9 mouse cellular contexts compared by ENCODE assay signal in genomic region chr4:133424100-133424499, GRCm38 (mm10). TPM values are rescaled to one million over a fixed set of nuclear protein-coding genes. Genes with fewer than 3 reads are reported as not detected.
A peak's percentile ranks its signal among the peaks of the same experiment; 100 is the strongest.
DNase-seq lines count a peak whose midpoint lies in the region; ATAC-seq lines count a peak whose summit lies in the region.
"Had no signal": no experiment of that assay in that cellular context is flagged by ENCODE, and none has a peak within 500 bp of the region (broad histone marks: within the 10 kb centered on the region; RNA-seq: fewer than 3 reads in every experiment).

No protein-coding gene starts in this region.

- H3K27me3 ChIP-seq in intestine, embryonic 15.5 days (replicated peaks) = no peaks in the 10 kb centered on the region
- H3K27me3 ChIP-seq in midbrain, embryonic 13.5 days = no peaks in the 10 kb centered on the region
- H3K27me3 ChIP-seq in stomach, embryonic 14.5 days (ENCODE audit: control insufficient read depth, insufficient read depth, low read length) = no peaks in the 10 kb centered on the region

- H3K9me3 ChIP-seq in intestine, embryonic 15.5 days = no peaks in the 10 kb centered on the region
- H3K9me3 ChIP-seq in midbrain, embryonic 13.5 days = no peaks in the 10 kb centered on the region
- H3K9me3 ChIP-seq in stomach, embryonic 14.5 days (ENCODE audit: control insufficient read depth, low read depth, low read length) = no peaks in the 10 kb centered on the region

- 38% methylated on average over 4 of the region's 4 CpGs for WGBS in intestine, embryonic 15.5 days
- 37% methylated on average over 4 of the region's 4 CpGs for WGBS in midbrain, embryonic 13.5 days
- 45% methylated on average over 4 of the region's 4 CpGs for WGBS in stomach, embryonic 14.5 days

- peak; percentile 60 for ATAC-seq in intestine, embryonic 15.5 days
- ATAC-seq in midbrain, embryonic 13.5 days = peak; percentile 80
- peak; percentile 50; the same call in 1 of the 2 replicates for ATAC-seq in stomach, embryonic 14.5 days (ENCODE audit: insufficient number of reproducible peaks, insufficient read depth, low FRiP score, low read depth)

- H3K4me3 ChIP-seq in intestine, embryonic 15.5 days (replicated peaks) = no peak overlapping the region
- no peak overlapping the region for H3K4me3 ChIP-seq in midbrain, embryonic 13.5 days (replicated peaks)
- no peak overlapping the region for H3K4me3 ChIP-seq in stomach, embryonic 14.5 days (ENCODE audit: low read depth, low read length)
- H3K4me3 ChIP-seq: myocyte had no signal

- H3K4me2 ChIP-seq in intestine, embryonic 15.5 days (replicated peaks) = no peak overlapping the region
- no peak overlapping the region for H3K4me2 ChIP-seq in midbrain, embryonic 13.5 days (replicated peaks)
- no peak overlapping the region for H3K4me2 ChIP-seq in stomach, embryonic 14.5 days (replicated peaks; ENCODE audit: low read depth, low read length)

- no peak overlapping the region for H3K9ac ChIP-seq in intestine, embryonic 15.5 days
- H3K9ac ChIP-seq in midbrain, embryonic 13.5 days (replicated peaks) = no peak overlapping the region
- H3K9ac ChIP-seq in stomach, embryonic 14.5 days (replicated peaks; ENCODE audit: low read depth, low read length) = no peak overlapping the region

- H3K4me1 ChIP-seq in intestine, embryonic 15.5 days (replicated peaks) = peaks cover 7% of the 10 kb centered on the region
- H3K4me1 ChIP-seq in midbrain, embryonic 13.5 days (replicated peaks) = no peaks in the 10 kb centered on the region
- H3K4me1 ChIP-seq in stomach, embryonic 14.5 days (ENCODE audit: control insufficient read depth, insufficient read depth, low read length) = no peaks in the 10 kb centered on the region

- intact Hi-C loops in left cerebral cortex, postnatal 25 days (cut with DNase I) = loop anchor here (1.0 to 5.0 kb wide), 2 partner anchors 27 to 88 kb away; no protein-coding TSS in a partner anchor

- peak; percentile 68 for DNase-seq in urinary bladder, postnatal 14 days (ENCODE audit: low spot score)
- no peak for DNase-seq in urinary bladder, adult 2 months (ENCODE audit: low spot score)
- DNase-seq in cerebellum, postnatal 25 days = peak; percentile 69 to 80
- peak; percentile 73 for DNase-seq in gastrocnemius, adult 18-20 months (ENCODE audit: low spot score)
- DNase-seq in left cerebral cortex, postnatal 25 days (ENCODE audit: low spot score in 2 of 2) = peak; percentile 61 to 73

- H3K27ac ChIP-seq in intestine, embryonic 15.5 days = no peak overlapping the region
- no peak overlapping the region for H3K27ac ChIP-seq in midbrain, embryonic 13.5 days
- H3K27ac ChIP-seq in stomach, embryonic 14.5 days (ENCODE audit: low read length) = no peak overlapping the region

- H3K36me3 ChIP-seq in intestine, embryonic 15.5 days = peaks cover 17% of the 10 kb centered on the region
- peaks cover 28% of the 10 kb centered on the region for H3K36me3 ChIP-seq in midbrain, embryonic 13.5 days
- peaks cover 17% of the 10 kb centered on the region for H3K36me3 ChIP-seq in stomach, embryonic 14.5 days (ENCODE audit: control insufficient read depth, insufficient read depth, low read length)

RNA-seq across cellular contexts. Expression of gene Slc9a1, which starts 54.6 kb away (rescaled TPM):
- 30.7 and 43.4 TPM in 2 replicates for polyA plus RNA-seq in urinary bladder, adult 2 months (2012; rRNA removed)
- 10 to 100 TPM; 10.0 to 11.4 TPM for total RNA-seq in gastrocnemius, adult 18-20 months (2021)
- polyA plus RNA-seq in intestine, embryonic 15.5 days (2015; fragmentation: Nextera tagmentation; extraction: Ambion mirVana) = 8.5 and 9.3 TPM in 2 replicates
- total RNA-seq in left cerebral cortex, postnatal 25 days (2021) = 10 to 100 TPM; 46.0 to 51.9 TPM
- polyA plus RNA-seq in midbrain, embryonic 13.5 days (2015; fragmentation: Nextera tagmentation; extraction: Ambion mirVana) = 6.8 and 7.9 TPM in 2 replicates
- polyA plus RNA-seq in stomach, embryonic 14.5 days (2014; fragmentation: Nextera tagmentation; extraction: Ambion mirVana) = 9.8 and 10.6 TPM in 2 replicates

RNA-seq across cellular contexts. Expression of gene Tent5b, which starts 55.8 kb away (rescaled TPM):
- 26.0 and 32.2 TPM in 2 replicates for polyA plus RNA-seq in urinary bladder, adult 2 months (2012; rRNA removed)
- 1 to 10 TPM; 1.1 to 2.2 TPM for total RNA-seq in gastrocnemius, adult 18-20 months (2021)
- polyA plus RNA-seq in intestine, embryonic 15.5 days (2015; fragmentation: Nextera tagmentation; extraction: Ambion mirVana) = 0.82 and 0.94 TPM in 2 replicates
- under 1 TPM in 1 of 2 experiments, not detected in 1; 0.21 TPM for total RNA-seq in left cerebral cortex, postnatal 25 days (2021)
- polyA plus RNA-seq in midbrain, embryonic 13.5 days (2015; fragmentation: Nextera tagmentation; extraction: Ambion mirVana) = 0.17 and 0.31 TPM in 2 replicates
- 0.39 and 0.45 TPM in 2 replicates for polyA plus RNA-seq in stomach, embryonic 14.5 days (2014; fragmentation: Nextera tagmentation; extraction: Ambion mirVana)

Comparison
In these comparisons a context has a peak if more than half of its experiments do, and no peak if none do; other contexts are left out.
1. RNA of gene Tent5b, which starts 55.8 kb away (polyA plus RNA-seq): 26.0 to 32.2 TPM in urinary bladder, adult 2 months; 0.82 to 0.94 TPM in intestine, embryonic 15.5 days, 0.39 to 0.45 TPM in stomach, embryonic 14.5 days and 0.17 to 0.31 TPM in midbrain, embryonic 13.5 days; every median in the first group is over 10 times any median in the second.
2. Peak in every context shown above with its lines, with median percentiles within 50 percentile points of each other: ATAC-seq.